Mouse (Mus musculus) left cerebral cortex, adult 2 months (tissue): ENCODE results near the gene Ralbp1. TPM values are rescaled to one million over a fixed set of nuclear protein-coding genes. Genes with fewer than 3 reads are reported as not detected.

ENCODE experiments used
- DNase-seq, 2 experiments: peaks; one replicate each; pipeline ENCODE4 v3.0.0; 2021 to 2022; ENCODE audit warnings: low spot score in 2 of 2, mixed read lengths in 1 of 2; ENCODE audit errors: extremely low spot score in 1 of 2
- H3K27ac ChIP-seq: fragments of 200-600 bp; 2 replicates; pipeline ENCODE4 v1.8.1; 2022
- H3K4me3 ChIP-seq: fragments of 200-600 bp; 2 replicates; pipeline ENCODE4 v1.8.1; 2022
- CTCF ChIP-seq: fragments of 200-600 bp; IDR thresholded peaks from 2 replicates; pipeline ENCODE4 v1.8.1; 2022; ENCODE audit warnings: antibody characterized with exemption, mild to moderate bottlenecking, moderate library complexity
- intact Hi-C: fragments of 180-260 bp; cut with DNase I; formaldehyde crosslinking; loops from one replicate; pipeline ENCODE4 v1.15.1; 2025
- total RNA-seq, 2 experiments: library from RNA; stranded (reverse); gene quantifications; 2 replicates each; pipeline ENCODE4 v1.2.3; 2021

Ralbp1 gene
- total RNA-seq, 2 experiments from 2014 or later = 69.3 to 69.6 TPM

DNA sequence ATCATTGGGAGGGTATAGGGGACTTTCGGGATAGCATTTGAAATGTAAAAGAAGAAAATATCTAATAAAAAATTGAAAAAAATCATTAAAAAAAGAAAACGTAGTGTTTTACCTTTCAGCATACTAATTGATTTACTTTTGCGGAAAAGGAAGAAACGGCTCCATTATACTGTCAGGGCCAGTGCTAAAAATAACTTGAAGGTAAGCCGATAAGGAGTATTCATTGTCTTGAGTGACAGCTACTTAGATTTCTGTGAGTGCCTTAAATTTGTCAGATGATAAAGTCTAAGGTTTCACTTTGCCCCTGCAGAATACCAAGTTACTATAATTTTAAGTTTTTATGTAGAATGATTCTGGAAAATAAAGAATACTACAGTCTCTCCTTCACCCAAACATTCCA is 65.4 kb downstream of the Ralbp1 start:
- intact Hi-C loops = no loop called here
- Histone ChIP-seq H3K27ac (no peak overlapping the region), H3K4me3 (no peak overlapping the region)
- TF ChIP-seq CTCF = no peak
- no peak for DNase-seq

- Histone ChIP-seq H3K27ac (no peak overlapping the region), H3K4me3 (no peak overlapping the region)
- no peak for TF ChIP-seq CTCF
- intact Hi-C loops = no loop called here
- no peak for DNase-seq
Observed at GRCm38 (mm10) chr17:65813763-65814162, 71.8 kb downstream of the Ralbp1 start.

- intact Hi-C loops = no loop called here
- no peak for TF ChIP-seq CTCF
- Histone ChIP-seq H3K4me3 (no peak overlapping the region), H3K27ac (no peak overlapping the region)
- DNase-seq = no peak
Observed at GRCm38 (mm10) chr17:65811032-65811431, 74.6 kb downstream of the Ralbp1 start.

DNA sequence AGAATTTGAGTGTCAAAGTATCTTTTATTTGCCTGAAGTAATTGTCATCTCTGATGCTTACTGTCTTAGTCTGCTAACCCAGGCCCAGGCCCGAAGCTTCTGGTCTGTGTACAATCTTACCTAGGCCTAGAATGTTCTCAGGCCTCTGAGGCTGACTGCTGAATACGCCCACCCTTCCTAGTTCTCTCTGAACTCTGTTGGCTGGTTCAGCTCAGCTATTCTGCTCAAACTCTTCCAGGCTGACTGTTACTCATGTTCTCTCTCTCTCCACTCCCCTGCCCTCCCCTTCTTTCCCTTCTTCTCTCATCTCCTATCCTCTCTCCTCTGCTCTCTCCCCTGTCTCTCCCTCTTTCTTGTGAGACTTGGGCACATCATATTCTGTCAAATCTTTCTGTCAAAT is 79.2 kb downstream of the Ralbp1 start:
- no peak for TF ChIP-seq CTCF
- no peak for DNase-seq
- intact Hi-C loops = no loop called here
- Histone ChIP-seq H3K27ac (peak overlapping the region; percentile 3; the same call in 1 of the 2 replicates), H3K4me3 (no peak overlapping the region)

- H3K4me3 ChIP-seq = no peak overlapping the region
- intact Hi-C loops = no loop called here
- no peak for TF ChIP-seq CTCF
- peak overlapping the region; percentile 3; the same call in 1 of the 2 replicates for H3K27ac ChIP-seq
- no peak for DNase-seq
Observed at GRCm38 (mm10) chr17:65805966-65806365, 79.6 kb downstream of the Ralbp1 start.

DNA sequence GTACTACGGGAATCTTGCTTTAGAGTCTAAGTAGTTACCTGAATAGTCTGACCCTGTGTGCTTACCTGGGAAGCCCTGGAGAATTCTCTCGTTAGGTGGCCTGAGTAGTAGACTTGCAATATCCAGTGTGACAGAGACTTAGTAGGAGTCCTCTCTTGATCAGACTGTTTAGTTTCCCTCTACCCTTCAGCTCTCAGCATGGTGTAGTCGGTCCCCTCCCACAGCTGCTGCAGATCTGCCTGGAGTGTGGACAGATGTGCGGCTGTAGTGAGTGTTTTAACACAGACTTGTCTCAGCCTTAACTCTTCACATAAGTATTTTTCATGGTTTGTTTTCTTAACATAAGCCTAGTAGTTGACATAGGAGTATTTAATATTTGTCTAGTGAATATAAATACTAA is 83.6 kb downstream of the Ralbp1 start:
- DNase-seq = no peak
- no peak for TF ChIP-seq CTCF
- Histone ChIP-seq H3K27ac (no peak overlapping the region), H3K4me3 (no peak overlapping the region)
- intact Hi-C loops = no loop called here

GRCm38 (mm10) chr17:65800451-65800850 is 85.1 kb downstream of the Ralbp1 start:
- intact Hi-C loops = no loop called here
- Histone ChIP-seq H3K4me3 (no peak overlapping the region), H3K27ac (no peak overlapping the region)
- TF ChIP-seq CTCF = no peak
- DNase-seq = no peak

- TF ChIP-seq CTCF = no peak
- Histone ChIP-seq H3K4me3 (no peak overlapping the region), H3K27ac (no peak overlapping the region)
- intact Hi-C loops = no loop called here
- DNase-seq = no peak
Observed at GRCm38 (mm10) chr17:65799353-65799752, 86.2 kb downstream of the Ralbp1 start.

DNA sequence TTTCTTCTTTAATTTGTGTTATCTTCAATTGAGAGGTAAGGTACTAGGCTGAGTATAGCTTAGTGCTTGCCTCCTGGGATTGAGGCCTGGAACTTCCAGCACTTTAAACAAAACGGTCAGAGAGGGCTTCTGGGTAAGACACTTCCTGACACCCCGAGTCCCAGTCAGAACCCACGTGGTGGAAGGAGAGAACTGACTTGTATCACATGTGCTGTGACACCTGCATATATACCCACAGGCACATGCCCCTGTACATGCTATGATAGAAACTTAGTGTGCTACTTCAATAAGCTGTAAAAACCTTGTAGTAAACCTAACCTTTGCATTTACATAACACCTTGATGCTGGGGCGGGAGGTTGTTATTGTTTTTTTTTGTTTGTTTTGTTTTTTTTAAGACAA is 87.2 kb downstream of the Ralbp1 start:
- DNase-seq = no peak
- TF ChIP-seq CTCF = no peak
- H3K4me3 ChIP-seq = no peak overlapping the region
- no peak overlapping the region for H3K27ac ChIP-seq
- intact Hi-C loops = no loop called here

Other genes with a start within 250 kb of the Ralbp1 start
- under 1 TPM; 0.19 to 0.25 TPM for gene Txndc2, start 243.6 kb downstream of the Ralbp1 start, total RNA-seq
- 10 to 100 TPM; 53.6 to 54.7 TPM for gene Rab31, start 113.0 kb downstream of the Ralbp1 start, total RNA-seq
- 10 to 100 TPM; 46.5 to 52.5 TPM for gene Ppp4r1, start 103.2 kb downstream of the Ralbp1 start, total RNA-seq
- gene Twsg1, start 65.4 kb upstream of the Ralbp1 start, total RNA-seq = 10 to 100 TPM; 22.8 to 27.3 TPM
- 100 to 1,000 TPM; 276 to 279 TPM for gene Ankrd12, start 191.3 kb upstream of the Ralbp1 start, total RNA-seq
- gene Ndufv2, start 215.8 kb upstream of the Ralbp1 start, total RNA-seq = 100 to 1,000 TPM; 219 to 240 TPM
- 10 to 100 TPM; 39.2 to 46.2 TPM for gene Washc1, start 225.7 kb upstream of the Ralbp1 start, total RNA-seq
- 1 to 10 TPM in 1 of 2 experiments, under 1 TPM in 1; 0.68 to 1.6 TPM for gene Ddx11, start 237.7 kb upstream of the Ralbp1 start, total RNA-seq